Mouse (Mus musculus) MEL (cell line): ENCODE measurements around the gene Polr1e.
"Not testable (repeated sequence)": the region's sequence is repeated elsewhere in the genome, so short reads cannot be mapped to it uniquely, and the experiment has no call there.

ENCODE experiments used
- CTCF ChIP-seq, 3 experiments: IDR thresholded peaks in 2 of 3; conservative IDR thresholded peaks in 1 of 3; 2 replicates each; pipeline ENCODE4 v1.5.1; 2011 to 2012; ENCODE audit warnings: low read length in 3 of 3, low read depth in 2 of 3, mild to moderate bottlenecking in 2 of 3, improper control_type of control experiment in 1 of 3, inconsistent platforms in 1 of 3, mixed read lengths in 1 of 3, moderate library complexity in 1 of 3; ENCODE audit not compliant: control insufficient read depth in 1 of 3, insufficient read depth in 1 of 3, poor library complexity in 1 of 3, severe bottlenecking in 1 of 3
- EP300 ChIP-seq, 2 experiments: IDR thresholded peaks; 2 replicates each; pipeline ENCODE4 v1.6.1; 2011; ENCODE audit warnings: improper control_type of control experiment in 2 of 2, low read length in 2 of 2, low read depth in 1 of 2, mild to moderate bottlenecking in 1 of 2
- MAX ChIP-seq: IDR thresholded peaks from 2 replicates; pipeline ENCODE4 v1.6.1; 2011; ENCODE audit warnings: low read length, improper control_type of control experiment
- MYB ChIP-seq: IDR thresholded peaks from 2 replicates; pipeline ENCODE4 v1.6.1; 2011; ENCODE audit warnings: mild to moderate bottlenecking, low read depth, low read length, improper control_type of control experiment
- POLR2A ChIP-seq, 2 experiments: IDR thresholded peaks; 2 replicates each; pipeline ENCODE4 v1.6.1; 2011 to 2012; ENCODE audit warnings: low read length in 2 of 2, mild to moderate bottlenecking in 2 of 2, control low read depth in 1 of 2, improper control_type of control experiment in 1 of 2, low read depth in 1 of 2, moderate library complexity in 1 of 2; ENCODE audit not compliant: control insufficient read depth in 1 of 2, insufficient read depth in 1 of 2, poor library complexity in 1 of 2

DNA sequence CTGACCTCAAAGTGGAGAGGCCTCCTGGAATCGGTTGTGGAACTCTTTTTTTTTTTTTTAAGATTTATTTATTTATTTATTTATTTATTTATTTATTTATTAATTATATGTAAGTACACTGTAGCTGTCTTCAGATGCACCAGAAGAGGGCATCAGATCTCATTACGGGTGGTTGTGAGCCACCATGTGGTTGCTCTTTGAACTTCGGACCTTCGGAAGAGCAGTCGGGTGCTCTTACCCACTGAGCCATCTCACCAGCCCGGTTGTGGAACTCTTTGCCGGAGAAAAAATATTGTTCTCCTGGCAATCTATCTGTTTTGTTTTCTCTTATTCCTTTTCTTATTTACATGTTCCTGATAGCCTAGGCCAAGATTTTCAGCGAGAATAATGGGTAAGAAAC, 20.5 kb downstream of the Polr1e start:
- TF ChIP-seq CTCF (IDR thresholded peaks at IDR 0.05 in 2 of 3, conservative IDR thresholded peaks at IDR 0.05 in 1 of 3; ENCODE audit: control insufficient read depth in 1 of 3, insufficient read depth in 1 of 3, low read depth in 2 of 3, low read length in 3 of 3, poor library complexity in 1 of 3, severe bottlenecking in 1 of 3) = peak in 2 of 3 experiments; percentile 24 to 46; a peak in 4 of 6 replicates
- TF ChIP-seq MYB; MAX; EP300 (IDR thresholded peaks at IDR 0.05; ENCODE audit: low read depth in 1 of 2, low read length in 2 of 2); POLR2A (IDR thresholded peaks at IDR 0.05; ENCODE audit: control insufficient read depth in 1 of 2, insufficient read depth in 1 of 2, low read depth in 1 of 2, low read length in 2 of 2, poor library complexity in 1 of 2): not testable (repeated sequence)
